Mouse (Mus musculus) erythroblast, embryonic 14.5 days (primary cell): ENCODE data around the gene Trmt44.

Experiments used
- GATA1 ChIP-seq: IDR thresholded peaks from 2 replicates; pipeline ENCODE4 v1.6.1; 2012; ENCODE audit warnings: low read length, inconsistent platforms, mixed read lengths
- TAL1 ChIP-seq: IDR thresholded peaks from 3 replicates; pipeline ENCODE4 v1.6.1; 2012; ENCODE audit warnings: low read length, inconsistent platforms, mixed read lengths

DNA sequence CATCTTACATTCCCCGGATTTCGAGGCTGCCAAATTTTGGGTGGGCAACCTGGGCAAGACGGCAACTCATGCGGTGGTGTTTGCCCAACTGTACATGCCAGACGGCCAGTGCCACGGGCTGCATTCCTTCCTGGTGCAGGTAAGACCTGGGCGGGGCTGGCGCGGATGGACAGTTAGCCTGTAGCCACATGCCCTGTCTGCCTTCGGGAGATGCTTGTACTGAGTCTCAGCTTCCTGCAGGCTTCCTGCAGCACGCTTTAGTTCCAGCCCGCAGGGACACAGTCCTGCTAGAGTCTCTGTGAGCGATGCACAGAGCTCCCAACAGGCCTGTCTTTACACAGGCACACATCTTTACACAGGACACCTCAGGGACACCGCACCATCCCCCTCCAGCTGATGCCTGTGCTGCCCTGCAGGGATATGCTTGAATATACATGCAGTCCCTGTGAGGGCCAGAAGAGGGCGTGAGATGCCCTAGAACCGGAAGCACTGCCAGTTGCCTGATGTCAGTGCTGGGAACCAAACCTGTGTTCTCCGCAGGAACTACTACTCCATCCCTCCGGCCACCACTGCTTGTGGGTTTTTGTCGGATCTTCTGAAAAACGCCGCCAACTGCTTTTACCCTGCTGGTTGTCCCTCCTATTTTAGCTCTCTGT lies 17.3 kb upstream of the Trmt44 start:
- no peak for TF ChIP-seq GATA1
- no peak for TF ChIP-seq TAL1
